Mouse (Mus musculus) telencephalon, adult 2 months (tissue): Measurements from ENCODE around the gene Zfhx2.
A peak's percentile ranks its signal among the peaks of the same experiment; 100 is the strongest.

Experiments
- DNase-seq: peaks from one replicate; pipeline ENCODE4 v3.0.0-alpha.2; 2011; ENCODE audit warnings: low read depth, low spot score

The Zfhx2 gene

GRCm38 (mm10) chr14:55092011-55092577, at the start of gene Zfhx2:
Zfhx2 (minus strand) TSS chr14:55092324.
- DNase-seq, result peak; percentile 92

DNA sequence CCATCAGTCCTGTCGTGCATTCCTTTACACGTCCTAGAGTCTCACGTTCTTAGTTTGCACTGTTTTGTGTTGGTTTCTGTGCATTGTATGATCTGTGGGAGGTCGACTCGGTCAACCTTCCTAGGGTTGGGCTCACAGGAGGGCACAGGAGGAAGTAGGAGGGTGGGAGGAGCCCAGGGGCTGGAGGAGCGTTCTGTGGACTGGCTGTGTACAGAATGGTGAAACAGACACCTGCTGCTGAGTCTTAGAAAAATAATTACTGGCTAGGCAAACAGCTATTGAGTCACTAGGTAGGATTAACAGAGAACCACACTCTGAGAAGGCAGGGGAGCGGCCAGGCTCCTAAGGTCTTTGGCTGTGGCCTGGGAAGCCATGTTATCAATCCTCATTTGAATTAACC, 47.2 kb upstream of the Zfhx2 start:
- DNase-seq, result no peak

DNA sequence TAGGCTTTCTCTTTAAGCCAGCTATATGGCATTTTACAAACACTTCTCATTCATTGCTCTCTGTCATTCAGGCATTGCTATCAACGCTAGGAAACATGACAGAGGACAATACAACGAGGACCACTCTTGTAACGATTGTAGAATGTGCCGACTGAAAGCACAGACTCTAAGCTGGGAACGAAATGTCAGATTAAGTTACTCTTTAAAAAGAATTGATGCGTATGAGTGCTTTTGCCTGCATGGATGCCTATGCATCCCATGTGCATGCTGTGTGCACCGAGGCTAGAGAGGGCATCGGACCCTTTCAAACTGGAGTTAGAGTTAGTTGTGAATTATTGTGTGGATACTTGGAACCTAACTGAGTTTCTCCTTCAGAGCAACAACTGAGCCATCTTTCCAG, 43.6 kb upstream of the Zfhx2 start:
- DNase-seq, result no peak

GRCm38 (mm10) chr14:55126521-55126920, 34.4 kb upstream of the Zfhx2 start:
- DNase-seq, result no peak

DNA sequence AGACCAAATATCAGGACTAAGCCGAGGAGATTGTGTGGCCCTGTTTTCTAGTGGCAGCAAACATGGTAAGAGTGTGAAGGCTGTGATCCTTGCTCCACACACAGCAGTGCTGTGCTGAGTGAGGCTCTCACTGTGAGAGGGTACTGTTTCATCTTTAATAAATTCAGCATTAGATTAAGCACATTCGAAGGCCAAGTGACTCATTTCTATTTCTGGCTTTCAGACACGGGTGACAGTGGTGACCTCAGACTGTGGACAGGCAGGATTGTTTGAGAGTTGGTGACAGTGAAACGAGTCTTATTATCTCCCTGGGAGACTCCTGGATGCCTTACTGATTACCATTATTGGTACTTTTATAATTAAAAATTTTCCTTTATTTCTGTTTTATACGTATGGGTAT, 33.6 kb upstream of the Zfhx2 start:
- no peak for DNase-seq

GRCm38 (mm10) chr14:55122359-55122758, 30.2 kb upstream of the Zfhx2 start:
- no peak for DNase-seq

DNA sequence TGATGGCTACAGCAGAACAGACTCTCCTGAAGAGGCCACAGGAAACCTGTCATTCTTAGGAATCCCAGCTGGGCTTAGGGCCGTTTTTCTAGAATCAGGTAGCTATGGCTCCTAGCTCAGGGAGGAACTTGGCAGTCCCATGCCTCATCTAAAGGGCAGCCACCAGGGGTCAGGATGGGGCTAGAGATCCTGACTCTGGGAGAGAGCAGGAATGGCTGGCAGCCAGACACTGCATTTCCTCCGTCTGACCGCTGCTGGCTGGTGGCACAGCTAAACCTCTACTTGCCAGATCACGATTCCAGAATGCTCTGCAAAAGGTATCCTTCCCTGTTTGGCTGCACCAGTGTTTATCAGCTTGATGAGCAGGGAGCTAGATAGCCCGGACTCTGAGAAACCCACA, 29.8 kb upstream of the Zfhx2 start:
- no peak for DNase-seq

DNA sequence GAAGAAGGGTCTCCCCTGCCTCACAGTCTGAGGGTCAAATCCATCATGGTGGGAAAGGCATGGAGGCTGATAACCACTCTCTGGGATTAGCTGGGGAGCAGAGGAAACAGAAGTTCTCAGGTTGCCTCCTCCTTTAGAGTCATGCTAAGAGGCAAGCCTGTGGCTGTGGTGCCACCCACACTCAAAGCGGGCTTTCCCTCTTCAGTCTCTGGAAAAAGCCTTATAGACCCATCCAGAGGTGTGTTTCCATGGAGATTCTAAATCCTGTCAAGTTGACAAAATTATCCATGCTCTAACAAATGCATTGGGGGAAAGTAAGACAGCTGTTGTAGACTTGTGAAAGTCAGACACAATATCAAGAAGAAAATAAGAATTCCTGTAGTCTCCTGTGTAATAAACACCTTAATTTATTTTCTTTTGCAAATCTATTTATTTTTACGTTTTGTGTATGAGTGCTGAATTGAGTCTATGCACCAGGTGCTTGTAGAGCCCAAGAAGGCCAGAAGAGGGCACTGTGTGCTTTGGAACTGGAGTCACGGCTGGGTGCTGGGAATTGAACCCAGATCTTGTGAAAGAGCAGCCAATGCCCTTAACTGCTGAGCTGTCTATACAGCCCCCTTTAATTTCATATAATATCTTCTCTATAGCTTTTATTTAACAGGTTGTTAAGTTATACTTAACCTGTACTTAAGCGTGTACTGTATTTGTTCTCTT, 27.5 kb upstream of the Zfhx2 start:
- DNase-seq, result no peak

GRCm38 (mm10) chr14:55118852-55119251, 26.7 kb upstream of the Zfhx2 start:
- no peak for DNase-seq

GRCm38 (mm10) chr14:55116425-55117200, 24.5 kb upstream of the Zfhx2 start, which contains the start of gene Jph4:
Jph4 (minus strand) TSS chr14:55116935.
- DNase-seq, result peak; percentile 86

GRCm38 (mm10) chr14:55115846-55116245, 23.7 kb upstream of the Zfhx2 start:
- no peak for DNase-seq

DNA sequence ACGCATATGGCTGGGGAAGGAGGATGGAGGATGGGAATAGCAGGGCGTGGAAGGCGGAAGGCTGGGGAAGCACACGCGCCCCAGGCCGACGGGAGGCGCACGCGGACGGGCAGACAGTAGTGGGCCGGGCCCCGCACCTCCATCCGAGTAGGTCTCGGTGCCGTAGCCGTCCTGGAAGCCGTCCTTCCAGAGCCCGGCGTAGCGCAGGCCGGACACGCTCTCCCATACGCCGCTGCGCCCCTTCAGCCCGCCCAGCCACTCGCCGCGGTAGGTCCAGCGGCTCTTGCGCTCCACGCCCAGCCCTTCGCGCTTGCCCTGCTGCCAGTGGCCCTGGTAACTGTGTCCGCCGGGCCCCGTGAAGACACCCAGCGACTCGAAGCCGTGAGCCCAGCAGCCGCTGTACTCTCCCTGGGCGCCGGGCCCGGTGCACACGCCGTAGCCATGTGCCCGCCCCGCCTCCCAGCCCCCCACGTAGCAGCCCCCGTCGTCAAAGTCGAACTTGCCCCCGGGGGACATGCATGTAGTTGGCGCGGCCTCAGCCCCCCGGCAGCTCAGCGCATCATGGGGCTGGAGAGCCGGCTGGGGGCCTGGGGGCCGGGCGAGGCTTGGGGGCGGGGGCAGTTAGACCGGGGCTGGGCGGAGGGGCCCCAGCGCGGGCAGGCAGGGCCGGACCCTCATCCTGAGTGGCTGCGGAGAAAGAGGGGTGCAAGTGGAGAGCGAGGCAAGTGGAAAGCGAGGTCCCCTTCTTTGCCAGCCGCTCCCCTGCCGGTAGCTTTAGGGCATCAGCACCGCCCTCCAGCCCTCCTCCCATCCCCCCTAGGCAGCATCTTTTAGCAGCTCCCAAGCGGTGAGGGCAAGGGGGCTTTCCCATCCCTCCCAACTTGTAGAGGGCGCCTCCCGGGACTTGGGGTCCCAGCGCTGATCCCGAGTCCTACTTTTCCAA, 22.9 kb upstream of the Zfhx2 start:
- DNase-seq, result no peak

GRCm38 (mm10) chr14:55113975-55114645, 22.0 kb upstream of the Zfhx2 start:
- DNase-seq, result no peak

- DNase-seq, result no peak
Measured at GRCm38 (mm10) chr14:55113351-55113974, 21.3 kb upstream of the Zfhx2 start.

DNA sequence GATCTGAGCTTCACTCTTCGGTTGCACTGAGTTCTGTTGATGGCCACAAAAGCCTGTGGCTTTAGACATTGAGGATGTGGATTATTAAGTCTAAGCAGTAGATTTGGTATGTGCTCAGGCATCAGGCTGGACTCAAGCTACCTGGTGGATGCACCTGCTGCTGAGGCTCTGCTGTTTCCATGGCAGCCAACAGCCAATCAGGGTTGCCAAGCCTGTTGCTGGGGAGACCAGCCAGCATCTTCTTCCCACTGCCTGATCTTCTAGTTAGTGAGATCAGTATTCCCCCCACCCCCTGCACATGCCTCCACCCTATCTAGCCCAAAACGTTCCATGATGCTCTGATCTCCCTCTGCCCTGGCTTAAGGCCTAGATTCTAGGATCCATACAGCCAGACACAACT, 19.6 kb upstream of the Zfhx2 start:
- DNase-seq, result no peak

GRCm38 (mm10) chr14:55110076-55110475, 18.0 kb upstream of the Zfhx2 start:
- no peak for DNase-seq

- no peak for DNase-seq
Measured at GRCm38 (mm10) chr14:55109048-55109873, 17.1 kb upstream of the Zfhx2 start.

GRCm38 (mm10) chr14:55108202-55108870, 16.2 kb upstream of the Zfhx2 start:
- peak; percentile 98 for DNase-seq

GRCm38 (mm10) chr14:55106990-55107389, 14.9 kb upstream of the Zfhx2 start:
- no peak for DNase-seq
